Mouse (Mus musculus): ENCODE measurements around the gene Cfap157.

DNA sequence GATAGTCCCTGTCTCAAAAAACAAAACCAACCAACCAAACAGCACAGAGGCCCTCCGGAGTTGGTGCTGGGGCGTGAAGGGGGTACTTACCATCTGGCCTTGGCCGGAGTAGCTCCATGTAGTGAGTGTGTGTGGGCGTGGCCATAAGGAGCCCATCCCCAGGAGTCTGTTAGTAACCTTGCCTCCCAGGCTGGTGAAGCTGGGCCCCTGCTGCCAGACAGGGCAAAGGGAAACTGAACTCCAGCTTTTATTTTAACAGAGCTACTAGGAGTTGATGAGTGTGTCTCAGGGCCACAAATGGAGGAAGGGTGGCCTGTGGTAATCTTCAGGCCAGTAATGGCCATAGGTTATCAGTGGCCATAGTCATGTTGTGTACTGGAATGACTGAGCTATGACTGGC, 49.7 kb downstream of the Cfap157 start:
- TF ChIP-seq CTCF (IDR thresholded peaks at IDR 0.05; ENCODE audit: low read depth, low read length) (no peak), EP300 (IDR thresholded peaks at IDR 0.05; ENCODE audit: insufficient read depth, low read depth, low read length) (no peak), POLR2A (IDR thresholded peaks at IDR 0.05; ENCODE audit: insufficient read depth, low read length) (no peak)

Data from ES-Bruce4 (cell line).